Comparison of ENCODE assay signal across 23 mouse cellular contexts in the genomic region with DNA sequence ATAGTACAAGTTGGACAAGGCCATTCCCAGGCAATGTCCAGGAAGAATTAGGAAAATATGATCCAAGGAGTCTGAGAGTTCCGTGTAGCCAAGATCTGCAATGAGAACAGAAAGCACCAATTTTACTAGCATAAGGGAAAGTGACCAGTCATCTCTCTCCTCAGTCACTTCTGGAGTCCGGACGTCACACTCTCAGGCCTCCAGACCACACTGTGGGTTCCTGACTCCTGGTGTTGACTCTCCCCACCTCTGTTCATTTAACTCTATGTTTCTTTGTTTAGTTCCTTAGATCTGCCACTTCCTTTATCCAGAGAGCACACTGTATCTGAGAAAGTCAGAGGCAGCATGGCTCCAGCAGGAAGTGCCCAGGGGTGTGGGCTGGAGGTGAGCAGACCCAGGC. TPM values are rescaled to one million over a fixed set of nuclear protein-coding genes. Genes with fewer than 3 reads are reported as not detected.
DNase-seq lines count a peak whose midpoint lies in the region; ATAC-seq and TF ChIP-seq lines count a peak whose summit lies in the region.
"Had no signal": no experiment of that assay in that cellular context is flagged by ENCODE, and none has a peak within 500 bp of the region (broad histone marks: within the 10 kb centered on the region; RNA-seq: fewer than 3 reads in every experiment).

No protein-coding gene starts in this region.

- TF ChIP-seq RAD21 in MEL (IDR thresholded peaks at IDR 0.05; ENCODE audit: low read depth, low read length): no peak

- no peak for TF ChIP-seq EP300 in MEL (IDR thresholded peaks at IDR 0.05; ENCODE audit: low read depth in 1 of 2, low read length in 2 of 2)
- no peak for TF ChIP-seq EP300 in stomach, postnatal 0 days (optimal IDR thresholded peaks at IDR 0.05)

- ATAC-seq in common myeloid progenitor, adult 5-6 weeks (replicated peaks; ENCODE audit: low read depth, poor library complexity, severe bottlenecking): peak; percentile 55
- peak; percentile 38 for ATAC-seq in inflammation-experienced regulatory T-cells, adult 6 months
- ATAC-seq in stomach, postnatal 0 days (ENCODE audit: low FRiP score, low TSS enrichment): peak; percentile 53; the same call in 1 of the 2 replicates
- ATAC-seq in CD4-positive, CD25-positive, alpha-beta regulatory T cell, adult 4 months: no peak
- ATAC-seq: forebrain, embryonic 14.5 days had no signal

- 50% methylated on average over 3 of the region's 3 CpGs for WGBS in stomach, postnatal 0 days

- H3K4me1 ChIP-seq in MEL (ENCODE audit: control insufficient read depth in 1 of 2, insufficient read depth in 2 of 2, low read length in 2 of 2): peaks cover 0 to 6% of the 10 kb centered on the region in 2 experiments; a peak in 2 of 4 replicates
- no peaks in the 10 kb centered on the region for H3K4me1 ChIP-seq in stomach, postnatal 0 days (replicated peaks; ENCODE audit: control insufficient read depth, insufficient read depth)
- H3K4me1 ChIP-seq: embryonic facial prominence, embryonic 10.5 days; forebrain, embryonic 10.5 days; heart, embryonic 10.5 days; hindbrain, embryonic 10.5 days; hindbrain, embryonic 15.5 days had no signal

- H3K4me2 ChIP-seq in stomach, postnatal 0 days (replicated peaks; ENCODE audit: low read depth): no peak overlapping the region
- H3K4me2 ChIP-seq: hindbrain, embryonic 15.5 days had no signal

- TF ChIP-seq CTCF in MEL (IDR thresholded peaks at IDR 0.05 in 2 of 3, conservative IDR thresholded peaks at IDR 0.05 in 1 of 3; ENCODE audit: control insufficient read depth in 1 of 3, insufficient read depth in 1 of 3, low read depth in 2 of 3, low read length in 3 of 3, poor library complexity in 1 of 3, severe bottlenecking in 1 of 3): no peak
- TF ChIP-seq CTCF in stomach, postnatal 0 days (IDR thresholded peaks at IDR 0.05; ENCODE audit: low read depth): no peak

- H3K27me3 ChIP-seq in MEL (ENCODE audit: control insufficient read depth in 1 of 2, insufficient read depth in 2 of 2, low read length in 2 of 2): no peaks in the 10 kb centered on the region
- H3K27me3 ChIP-seq in stomach, postnatal 0 days (ENCODE audit: control insufficient read depth, insufficient read depth, low read length): no peaks in the 10 kb centered on the region
- H3K27me3 ChIP-seq: hindbrain, embryonic 15.5 days had no signal

- peak; percentile 33 for DNase-seq in MEL (ENCODE audit: low read depth, low spot score)
- DNase-seq in stomach, postnatal 0 days (ENCODE audit: low spot score): no peak
- DNase-seq in adrenal gland, postnatal 36 days: no peak
- no peak for DNase-seq in left cerebral cortex, postnatal 10 days (ENCODE audit: extremely low spot score in 1 of 2, low spot score in 2 of 2)
- DNase-seq: adrenal gland, postnatal 10 days; B cell, adult 2 months; cerebellum, adult 18-20 months; cerebellum, adult 9-11 months; cerebellum, postnatal 36 days; gastrocnemius, adult 2 months; gastrocnemius, postnatal 36 days; heart, adult 18-20 months; heart, postnatal 14 days; kidney, adult 11 months had no signal

- no peaks in the 10 kb centered on the region for H3K9me3 ChIP-seq in MEL (replicated peaks; ENCODE audit: insufficient read depth, low read length)
- no peaks in the 10 kb centered on the region for H3K9me3 ChIP-seq in stomach, postnatal 0 days (ENCODE audit: control insufficient read depth, low read length)
- H3K9me3 ChIP-seq: embryonic facial prominence, embryonic 10.5 days; forebrain, embryonic 10.5 days; heart, embryonic 10.5 days; hindbrain, embryonic 10.5 days; hindbrain, embryonic 15.5 days had no signal

- no peak overlapping the region for H3K4me3 ChIP-seq in MEL (ENCODE audit: control insufficient read depth in 1 of 2, insufficient read depth in 1 of 2, low read depth in 2 of 2, low read length in 2 of 2)
- no peak overlapping the region for H3K4me3 ChIP-seq in stomach, postnatal 0 days (ENCODE audit: low read depth, low read length)
- H3K4me3 ChIP-seq: embryonic facial prominence, embryonic 10.5 days; forebrain, embryonic 10.5 days; gastrocnemius, adult 2 months; heart, embryonic 10.5 days; hindbrain, embryonic 10.5 days; hindbrain, embryonic 15.5 days had no signal

- no peaks in the 10 kb centered on the region for H3K79me2 ChIP-seq in MEL (ENCODE audit: control insufficient read depth, insufficient read depth, low read length, poor library complexity)

- H3K9ac ChIP-seq in MEL (ENCODE audit: control insufficient read depth, low read depth, low read length, poor library complexity, severe bottlenecking): no peak overlapping the region
- H3K9ac ChIP-seq in stomach, postnatal 0 days (ENCODE audit: low read length): no peak overlapping the region
- H3K9ac ChIP-seq: hindbrain, embryonic 15.5 days had no signal

- H3K36me3 ChIP-seq in MEL (ENCODE audit: control insufficient read depth in 1 of 2, insufficient read depth in 2 of 2, low read length in 2 of 2): peaks cover 0 to 3% of the 10 kb centered on the region in 2 experiments; a peak in 1 of 4 replicates
- H3K36me3 ChIP-seq in stomach, postnatal 0 days (ENCODE audit: control insufficient read depth, insufficient read depth, low read length): no peaks in the 10 kb centered on the region
- H3K36me3 ChIP-seq: embryonic facial prominence, embryonic 10.5 days; forebrain, embryonic 10.5 days; heart, embryonic 10.5 days; hindbrain, embryonic 10.5 days; hindbrain, embryonic 15.5 days had no signal

- intact Hi-C loops in left cerebral cortex, postnatal 10 days (cut with DNase I): no loop called here

- H3K27ac ChIP-seq in MEL (ENCODE audit: control insufficient read depth, low read depth, low read length): no peak overlapping the region
- H3K27ac ChIP-seq in stomach, postnatal 0 days (replicated peaks): no peak overlapping the region
- H3K27ac ChIP-seq: embryonic facial prominence, embryonic 10.5 days; forebrain, embryonic 10.5 days; gastrocnemius, adult 2 months; heart, embryonic 10.5 days; hindbrain, embryonic 10.5 days; hindbrain, embryonic 15.5 days had no signal

- TF ChIP-seq POLR2A in MEL (IDR thresholded peaks at IDR 0.05; ENCODE audit: control insufficient read depth in 1 of 2, insufficient read depth in 1 of 2, low read depth in 1 of 2, low read length in 2 of 2, poor library complexity in 1 of 2): no peak

TF ChIP-seq in MEL, 35 proteins besides CTCF, POLR2A, EP300 and RAD21:
- TF ChIP-seq E2F4 (IDR thresholded peaks at IDR 0.05; ENCODE audit: borderline replicate concordance, low read depth, low read length) (no peak), SMC3 (IDR thresholded peaks at IDR 0.05; ENCODE audit: low read depth, low read length) (no peak), ZKSCAN1 (IDR thresholded peaks at IDR 0.05; ENCODE audit: low read depth, low read length) (no peak), POLR2AphosphoS5 (IDR thresholded peaks at IDR 0.05; ENCODE audit: borderline replicate concordance, low read depth, low read length) (no peak), GATA1 (IDR thresholded peaks at IDR 0.05; ENCODE audit: low read depth, low read length) (no peak), MYB (IDR thresholded peaks at IDR 0.05; ENCODE audit: low read depth, low read length) (no peak)

RNA-seq across cellular contexts. Expression of a gene that starts 34.4 kb away (rescaled TPM):
- total RNA-seq in MEL (2012; rRNA removed): 34.5 and 38.0 TPM in 2 replicates
- polyA plus RNA-seq in MEL (2012; ENCODE audit: insufficient read depth in 1 of 2, insufficient read length in 2 of 2, low read depth in 1 of 2, low replicate concordance in 2 of 2, missing spikeins in 1 of 2): 10 to 100 TPM in 1 of 2 experiments, not detected in 1; 73.9 TPM
- total RNA-seq in common myeloid progenitor, adult 5-6 weeks (2017): 29.1 and 30.8 TPM in 2 replicates
- polyA plus RNA-seq in inflammation-experienced regulatory T-cells, adult 6 months (2017; shearing (Covaris generic)): 10 to 100 TPM in 1 of 3 experiments, 1 to 10 TPM in 2; 3.4 to 43.6 (median 6.3) TPM
- 8.7 and 11.8 TPM in 2 replicates for polyA plus RNA-seq in stomach, postnatal 0 days (2015; fragmentation: Nextera tagmentation; extraction: Ambion mirVana)
- 1 to 10 TPM; 3.3 to 4.8 TPM for total RNA-seq in adrenal gland, postnatal 36 days (2021)
- total RNA-seq in left cerebral cortex, postnatal 10 days (2021): 1 to 10 TPM; 6.2 to 7.2 TPM
- polyA plus RNA-seq in CD4-positive, CD25-positive, alpha-beta regulatory T cell, adult 4 months (2017; shearing (Covaris generic)): 1 to 10 TPM; 4.1 to 6.6 TPM
